Mouse (Mus musculus) olfactory bulb, adult 2 months (tissue): Measurements from ENCODE around the gene Fbxl17. TPM values are rescaled to one million over a fixed set of nuclear protein-coding genes. Genes with fewer than 3 reads are reported as not detected.
A peak's percentile ranks its signal among the peaks of the same experiment; 100 is the strongest.

Experiments used
- H3K27ac ChIP-seq: fragments of 200-500 bp; 2 replicates; pipeline ENCODE4 v1.5.1; 2012; ENCODE audit warnings: low read depth, low read length; ENCODE audit not compliant: insufficient read depth
- H3K4me1 ChIP-seq: fragments of 200-500 bp; 2 replicates; pipeline ENCODE4 v1.6.1; 2012; ENCODE audit warnings: low read length; ENCODE audit not compliant: control insufficient read depth, insufficient read depth
- H3K4me3 ChIP-seq: fragments of 200-500 bp; 2 replicates; pipeline ENCODE4 v1.5.1; 2012; ENCODE audit warnings: mild to moderate bottlenecking, low read depth, low read length, moderate library complexity; ENCODE audit not compliant: insufficient read depth
- CTCF ChIP-seq: fragments of 200-500 bp; IDR thresholded peaks from 2 replicates; pipeline ENCODE4 v1.5.1; 2012; ENCODE audit warnings: low read depth, mild to moderate bottlenecking, low read length, moderate library complexity; ENCODE audit not compliant: insufficient read depth
- POLR2A ChIP-seq: fragments of 200-500 bp; IDR thresholded peaks from 2 replicates; pipeline ENCODE4 v1.6.1; 2012; ENCODE audit warnings: mild to moderate bottlenecking, low read depth, low read length, moderate library complexity; ENCODE audit not compliant: insufficient read depth
- WGBS: fragments of 180-500 bp; shearing (Covaris S2); methylation state at CpG from one replicate; pipeline ENCODE4 v1.1.7; 2018; 5-methylcytosine and 5-hydroxymethylcytosine counted together
- polyA plus RNA-seq: library from polyadenylated mRNA; stranded (reverse); fragments of >200 nt; gene quantifications from 2 replicates; pipeline ENCODE4 v1.2.4, GENCODE M21; 2012; ENCODE audit warnings: low replicate concordance; ENCODE audit not compliant: missing spikeins, insufficient read depth, insufficient read length

Gene Fbxl17
- polyA plus RNA-seq, 1 experiment: not detected

DNA sequence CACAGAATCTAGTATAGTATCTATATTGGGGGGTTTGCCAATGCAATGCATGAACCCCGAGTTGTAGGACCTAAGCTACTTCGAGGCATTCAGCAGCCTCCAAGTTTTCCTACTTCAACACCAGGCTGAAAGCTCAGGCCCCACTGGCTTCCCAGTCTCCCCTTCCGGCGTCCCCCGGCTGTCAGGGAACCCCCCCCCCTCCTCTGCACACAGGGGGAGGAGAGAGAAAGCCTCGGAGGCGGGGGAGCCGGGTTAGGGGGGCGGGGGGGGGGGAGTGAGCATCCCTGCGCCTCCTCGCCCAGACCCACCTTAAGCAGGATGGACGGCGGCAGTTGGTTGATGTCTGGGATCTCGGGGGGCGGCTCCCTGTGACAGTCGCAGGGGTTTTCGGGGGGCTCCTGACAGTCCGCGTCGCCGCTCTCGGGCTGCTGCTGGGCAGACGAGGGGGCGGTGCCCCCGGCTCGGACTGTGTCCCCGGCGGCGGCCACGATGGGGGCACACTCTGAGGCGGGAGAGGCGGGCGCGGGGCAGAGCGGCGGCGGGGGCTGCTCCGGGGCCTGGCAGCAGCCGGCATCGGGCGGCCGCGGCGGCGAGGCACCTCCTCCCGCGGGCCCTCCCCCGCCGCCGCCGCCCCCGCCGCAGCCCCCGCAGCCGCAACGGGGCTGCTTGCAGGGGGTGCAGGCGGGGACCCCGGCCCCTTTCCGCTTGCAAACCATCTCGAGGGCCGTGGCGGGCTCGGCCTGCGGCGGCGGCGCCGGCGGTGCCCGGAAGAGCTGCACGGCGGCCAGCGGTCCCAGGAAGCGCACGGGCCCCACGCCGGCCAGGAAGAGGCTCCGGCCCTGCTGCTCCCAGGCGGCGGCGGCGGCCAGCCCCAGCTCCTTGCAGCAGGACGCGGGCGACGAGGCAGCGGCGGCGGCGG lies 841 bp downstream of the Fbxl17 start:
- H3K4me3 ChIP-seq: peak overlapping the region; percentile 95
- TF ChIP-seq CTCF: no peak
- no peak for TF ChIP-seq POLR2A
- peaks cover 8% of the 10 kb centered on the region for H3K4me1 ChIP-seq
- 3% methylated on average over 83 of the region's 90 CpGs for WGBS
- H3K27ac ChIP-seq: peak overlapping the region; percentile 66

DNA sequence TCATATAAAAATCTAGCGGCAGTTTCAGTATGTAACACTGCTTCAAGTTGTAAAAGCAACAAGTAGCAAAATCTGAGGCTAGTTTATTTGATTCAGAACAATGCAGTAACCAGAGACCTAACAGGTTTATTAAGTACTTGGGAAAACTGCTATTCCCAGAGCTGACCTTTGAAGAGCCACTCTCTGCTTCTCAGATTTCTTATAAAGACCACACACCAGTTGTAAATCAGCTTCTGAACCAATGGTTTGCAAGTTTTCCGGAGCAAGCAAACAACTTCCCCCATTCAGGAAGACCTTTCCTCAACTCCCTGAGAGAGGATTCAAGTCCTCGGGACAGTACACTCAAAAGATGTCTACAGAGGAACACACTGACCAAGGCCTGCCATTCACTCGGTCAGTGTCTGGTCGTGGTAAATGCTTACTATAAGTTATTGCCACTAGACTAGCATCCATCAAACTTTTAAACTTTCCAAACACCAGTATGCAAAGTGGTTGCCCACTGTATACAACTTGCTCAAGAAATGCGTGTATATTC lies 1.6 kb downstream of the Fbxl17 start:
- no peak overlapping the region for H3K27ac ChIP-seq
- TF ChIP-seq CTCF: no peak
- no peak for TF ChIP-seq POLR2A
- 18% methylated on average over 6 of the region's 6 CpGs for WGBS
- H3K4me3 ChIP-seq: peak overlapping the region; percentile 95
- H3K4me1 ChIP-seq: peaks cover 8% of the 10 kb centered on the region

DNA sequence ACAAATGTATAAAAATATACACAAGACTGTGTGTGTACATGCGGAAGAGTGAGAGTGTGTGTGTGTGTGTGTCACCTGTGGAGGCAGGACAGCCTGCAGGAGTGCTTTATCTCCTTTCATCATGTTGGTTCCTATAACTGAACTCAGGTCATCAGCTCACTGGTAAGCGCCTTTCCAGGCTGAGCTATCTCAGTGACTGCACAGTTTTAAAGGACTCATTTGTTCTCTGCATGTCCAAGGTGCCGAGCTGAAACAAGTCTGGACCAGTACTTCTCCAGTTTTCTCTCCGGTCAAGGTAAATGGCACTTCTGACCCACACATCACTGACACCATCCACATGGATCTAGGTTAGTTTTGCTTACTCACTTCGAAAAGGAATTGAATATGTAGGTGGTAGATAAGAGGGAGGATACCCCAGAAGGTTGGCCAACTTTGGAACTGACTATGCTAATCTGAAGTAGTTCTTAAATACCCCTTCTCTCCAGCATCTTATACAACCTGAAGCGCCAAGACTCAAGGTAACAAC lies 2.5 kb downstream of the Fbxl17 start:
- no peak overlapping the region for H3K4me3 ChIP-seq
- WGBS: 87% methylated on average over 6 of the region's 6 CpGs
- no peak overlapping the region for H3K27ac ChIP-seq
- TF ChIP-seq CTCF: no peak
- TF ChIP-seq POLR2A: no peak
- H3K4me1 ChIP-seq: peaks cover 11% of the 10 kb centered on the region

DNA sequence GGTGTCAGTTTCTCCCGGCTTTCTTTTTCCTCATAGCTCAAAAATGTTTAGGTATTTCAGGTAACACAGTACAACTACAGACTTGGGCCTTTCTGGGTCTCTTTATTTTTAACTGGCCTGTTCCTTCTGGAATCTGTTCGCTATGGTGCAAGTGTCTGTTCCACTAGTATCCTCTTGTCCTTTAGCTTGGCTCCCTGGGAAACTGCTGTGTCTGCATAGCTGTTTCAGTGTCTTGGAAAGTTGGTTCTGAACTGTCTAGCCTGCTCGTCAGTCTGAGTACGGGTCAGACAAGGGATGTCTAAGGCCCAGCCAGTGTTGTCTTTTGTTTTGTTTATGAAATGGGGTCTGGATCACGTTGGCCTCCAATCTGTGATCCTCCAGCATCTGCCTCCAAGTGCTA lies 3.7 kb downstream of the Fbxl17 start:
- TF ChIP-seq CTCF: no peak
- TF ChIP-seq POLR2A: no peak
- Histone ChIP-seq H3K4me1 (peaks cover 11% of the 10 kb centered on the region), H3K27ac (no peak overlapping the region), H3K4me3 (no peak overlapping the region)
- WGBS: 42% methylated on average over 5 of the region's 5 CpGs

DNA sequence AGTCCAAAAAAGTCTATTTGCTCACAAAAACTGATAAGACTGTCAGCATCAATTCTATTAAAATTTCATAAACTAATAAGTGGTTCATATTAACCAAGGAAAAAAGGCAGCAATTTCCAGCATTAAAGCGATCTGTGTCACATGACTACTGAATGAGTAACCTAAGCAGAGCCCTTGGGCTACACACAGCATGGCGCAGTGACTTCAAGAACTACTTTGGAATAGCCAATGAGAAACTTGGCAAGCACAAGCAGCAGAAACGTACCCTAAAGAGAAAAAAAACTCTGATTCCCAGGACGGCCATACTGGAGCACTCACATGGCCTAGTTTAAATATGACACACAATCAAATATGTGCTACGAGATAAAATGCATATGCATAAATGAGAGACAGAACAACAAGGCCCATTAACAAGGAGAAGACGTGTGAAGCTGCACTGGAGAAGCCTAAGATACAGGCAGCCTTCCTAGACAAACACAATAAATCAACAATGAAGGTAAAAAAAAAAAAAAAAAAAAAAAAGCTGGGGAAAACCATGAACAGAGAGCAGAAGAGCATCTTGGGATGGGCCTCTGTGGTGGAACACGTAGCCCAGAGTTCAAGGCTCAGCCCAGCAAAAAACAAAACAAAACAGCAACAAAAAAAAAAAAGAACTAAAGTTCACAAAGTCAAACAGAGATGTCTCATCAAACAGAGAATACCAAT lies 5.8 kb downstream of the Fbxl17 start:
- Histone ChIP-seq H3K4me1 (peaks cover 8% of the 10 kb centered on the region), H3K4me3 (no peak overlapping the region), H3K27ac (no peak overlapping the region)
- TF ChIP-seq CTCF: no peak
- no peak for TF ChIP-seq POLR2A
- 78% methylated on average over 7 of the region's 7 CpGs for WGBS

DNA sequence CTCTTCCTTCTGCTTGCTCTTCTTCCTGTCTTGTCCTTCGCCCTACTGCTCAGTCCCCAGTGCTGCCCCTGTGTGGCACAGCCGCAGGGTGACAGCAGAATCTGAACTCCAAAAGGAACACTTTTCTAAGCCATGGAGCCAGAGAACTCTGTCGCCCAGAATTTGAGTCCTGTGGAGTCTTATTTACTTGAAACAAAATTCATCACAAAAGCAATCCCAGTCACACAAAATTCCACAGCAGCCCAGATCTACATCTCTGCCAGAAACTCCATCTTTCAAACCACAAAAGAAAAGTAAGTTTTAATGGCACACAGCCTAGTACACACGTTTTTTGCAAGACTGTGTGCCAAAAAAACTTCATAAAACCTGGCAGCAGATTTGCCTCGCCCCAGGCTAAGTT lies 6.5 kb downstream of the Fbxl17 start:
- Histone ChIP-seq H3K27ac (no peak overlapping the region), H3K4me1 (peaks cover 8% of the 10 kb centered on the region), H3K4me3 (no peak overlapping the region)
- TF ChIP-seq CTCF (peak; percentile 20; the same call in 1 of the 2 replicates), POLR2A (no peak)
- 20% methylated on average over 5 of the region's 5 CpGs for WGBS

DNA sequence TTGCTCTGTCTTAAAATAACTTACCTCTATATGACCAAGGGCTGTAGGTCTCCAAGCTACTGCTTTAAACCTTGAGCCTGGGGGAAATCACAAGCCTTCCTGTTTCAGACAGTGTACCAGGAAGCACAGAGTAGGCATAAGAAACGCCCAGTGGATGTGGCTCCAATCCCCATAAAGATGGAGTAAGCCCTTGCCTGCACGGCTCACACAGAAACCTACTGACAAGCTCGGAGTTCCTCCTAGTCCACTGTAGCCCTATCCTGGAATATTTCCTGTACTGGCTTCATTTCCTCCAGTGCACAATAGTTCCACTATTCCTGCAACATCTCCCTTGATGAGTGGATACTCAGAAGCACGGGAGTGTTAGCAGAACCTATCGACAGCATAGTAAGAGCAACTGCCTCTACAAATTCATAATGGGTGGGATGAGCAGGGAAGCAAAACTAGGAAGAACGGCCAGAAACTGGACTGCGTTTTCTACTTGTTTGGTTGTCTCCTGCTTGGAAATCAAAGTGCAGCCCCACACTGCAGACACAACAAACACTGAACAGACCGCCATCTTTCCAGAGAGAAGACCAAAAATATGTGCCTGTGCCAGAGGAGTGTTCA lies 7.0 kb downstream of the Fbxl17 start:
- whole genome bisulfite sequencing: 59% methylated on average over 8 of the region's 8 CpGs
- Histone ChIP-seq H3K4me1 (peaks cover 8% of the 10 kb centered on the region), H3K4me3 (no peak overlapping the region), H3K27ac (no peak overlapping the region)
- TF ChIP-seq POLR2A (no peak), CTCF (no peak)

DNA sequence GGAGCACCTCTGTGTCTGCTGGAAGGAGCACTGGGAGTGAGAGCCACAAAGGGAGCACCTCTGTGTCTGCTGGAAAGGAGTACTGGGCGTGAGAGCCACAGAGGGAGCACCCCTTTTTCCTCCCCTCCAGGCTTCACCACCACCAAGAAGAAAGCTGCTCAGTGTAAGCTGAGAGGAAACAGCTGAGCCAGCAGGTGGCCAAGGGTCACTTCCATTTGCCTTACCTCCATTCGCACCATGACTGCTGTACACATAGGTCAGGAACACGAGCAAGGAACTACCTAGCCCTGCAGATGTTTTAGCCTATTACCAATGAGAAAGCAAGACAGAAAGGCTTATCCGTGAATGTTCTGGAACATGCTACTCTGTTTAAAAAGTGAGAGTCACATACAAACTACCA lies 10.3 kb downstream of the Fbxl17 start:
- no peak overlapping the region for H3K4me3 ChIP-seq
- 86% methylated on average over 4 of the region's 4 CpGs for WGBS
- TF ChIP-seq CTCF: no peak
- TF ChIP-seq POLR2A: no peak
- H3K4me1 ChIP-seq: peaks cover 3% of the 10 kb centered on the region; the same call in 1 of the 2 replicates
- H3K27ac ChIP-seq: no peak overlapping the region
